Mouse (Mus musculus): Measurements from ENCODE around the gene Rab44.

- TF ChIP-seq POLR2A (IDR thresholded peaks at IDR 0.05; ENCODE audit: insufficient read depth, low read depth, low read length), result no peak
- no peak for TF ChIP-seq CTCF (IDR thresholded peaks at IDR 0.05)
Observed at GRCm38 (mm10) chr17:29111332-29111731, 2.6 kb upstream of the Rab44 start.
